Mouse (Mus musculus) CH12.LX (cell line): Measurements from ENCODE around the gene Msi2.

ENCODE experiments used
- BHLHE40 ChIP-seq: IDR thresholded peaks from 2 replicates; pipeline ENCODE4 v1.6.1; 2011; ENCODE audit warnings: mild to moderate bottlenecking, low read depth, low read length, improper control_type of control experiment
- CTCF ChIP-seq, 2 experiments: IDR thresholded peaks in 1 of 2; conservative IDR thresholded peaks in 1 of 2; 2 replicates each; pipeline ENCODE4 v1.5.1; 2011 to 2012; ENCODE audit warnings: low read depth in 2 of 2, low read length in 2 of 2, improper control_type of control experiment in 1 of 2, inconsistent platforms in 1 of 2, mild to moderate bottlenecking in 1 of 2, moderate library complexity in 1 of 2
- EP300 ChIP-seq: IDR thresholded peaks from 2 replicates; pipeline ENCODE4 v1.6.1; 2011; ENCODE audit warnings: low read length, improper control_type of control experiment
- JUND ChIP-seq: conservative IDR thresholded peaks from 2 replicates; pipeline ENCODE4 v1.6.1; 2011; ENCODE audit warnings: low read depth, low read length, improper control_type of control experiment
- MEF2A ChIP-seq: IDR thresholded peaks from 2 replicates; pipeline ENCODE4 v1.6.1; 2014; ENCODE audit warnings: low read depth, mild to moderate bottlenecking, inconsistent platforms, low read length, improper control_type of control experiment, borderline replicate concordance
- NRF1 ChIP-seq: IDR thresholded peaks from 2 replicates; pipeline ENCODE4 v1.6.1; 2014; ENCODE audit warnings: low read depth, mild to moderate bottlenecking, inconsistent platforms, low read length, improper control_type of control experiment, moderate library complexity
- POLR2A ChIP-seq: IDR thresholded peaks from 2 replicates; pipeline ENCODE4 v1.6.1; 2011; ENCODE audit warnings: low read depth, mild to moderate bottlenecking, improper control_type of control experiment, low read length
- SMC3 ChIP-seq: IDR thresholded peaks from 2 replicates; pipeline ENCODE4 v1.6.1; 2011; ENCODE audit warnings: low read depth, low read length, improper control_type of control experiment
- TCF12 ChIP-seq: IDR thresholded peaks from 2 replicates; pipeline ENCODE4 v1.6.1; 2014; ENCODE audit warnings: low read depth, mild to moderate bottlenecking, inconsistent platforms, low read length, improper control_type of control experiment
- ZMIZ1 ChIP-seq: IDR thresholded peaks from 2 replicates; pipeline ENCODE4 v1.6.1; 2012; ENCODE audit warnings: low read depth, mild to moderate bottlenecking, inconsistent platforms, low read length, improper control_type of control experiment

GRCm38 (mm10) chr11:88617380-88617779, 100.9 kb downstream of the Msi2 start:
- TF ChIP-seq BHLHE40 (no peak), EP300 (no peak), CTCF (conservative IDR thresholded peaks at IDR 0.05 in 1 of 2, IDR thresholded peaks at IDR 0.05 in 1 of 2; ENCODE audit: low read depth in 2 of 2, low read length in 2 of 2) (no peak), JUND (no peak), SMC3 (no peak), MEF2A (no peak), TCF12 (no peak), ZMIZ1 (no peak), NRF1 (no peak), POLR2A (no peak)
